Mouse (Mus musculus) lung, embryonic 16.5 days (tissue): Measurements from ENCODE around the gene Itga3. TPM values are rescaled to one million over a fixed set of nuclear protein-coding genes. Genes with fewer than 3 reads are reported as not detected.

Experiments
- ATAC-seq: fragments of 200-750 bp; cut with Nextera tagmentation; 2 replicates; pipeline ENCODE4 v1.8.0; 2017; ENCODE audit warnings: low read depth, mild to moderate bottlenecking, moderate library complexity
- H3K27ac ChIP-seq: fragments of 300-500 bp; sonication (generic); 2 replicates; pipeline ENCODE4 v1.5.1; 2014; ENCODE audit warnings: mild to moderate bottlenecking, control low read depth, low read length
- H3K27me3 ChIP-seq: fragments of 300-500 bp; sonication (generic); 2 replicates; pipeline ENCODE4 v1.6.1; 2014; ENCODE audit warnings: low read depth, low read length, mixed read lengths; ENCODE audit not compliant: control insufficient read depth, insufficient read depth
- H3K36me3 ChIP-seq: fragments of 300-500 bp; sonication (generic); 2 replicates; pipeline ENCODE4 v1.6.1; 2014; ENCODE audit warnings: low read length; ENCODE audit not compliant: control insufficient read depth, insufficient read depth
- H3K4me1 ChIP-seq: fragments of 300-500 bp; sonication (generic); replicated peaks from 2 replicates; pipeline ENCODE4 v1.6.1; 2014; ENCODE audit warnings: low read length, mixed read lengths; ENCODE audit not compliant: control insufficient read depth, insufficient read depth
- H3K4me2 ChIP-seq: fragments of 300-500 bp; sonication (generic); 2 replicates; pipeline ENCODE4 v1.6.1; 2014; ENCODE audit warnings: low read depth, low read length, control low read depth
- H3K4me3 ChIP-seq: fragments of 300-500 bp; sonication (generic); 2 replicates; pipeline ENCODE4 v1.5.1; 2014; ENCODE audit warnings: mild to moderate bottlenecking, low read length, control low read depth
- H3K9ac ChIP-seq: fragments of 300-500 bp; sonication (generic); 2 replicates; pipeline ENCODE4 v1.6.1; 2014; ENCODE audit warnings: low read length, control low read depth
- H3K9me3 ChIP-seq: fragments of 300-500 bp; sonication (generic); 2 replicates; pipeline ENCODE4 v1.6.1; 2016; ENCODE audit warnings: low read length; ENCODE audit not compliant: control insufficient read depth
- WGBS: fragments of 180-500 bp; shearing (Covaris S2); extraction: QIAGEN DNeasy Blood & Tissue Kit; methylation state at CpG from one replicate; pipeline ENCODE4 v1.1.7; 2014; 5-methylcytosine and 5-hydroxymethylcytosine counted together
- polyA plus RNA-seq: library from polyadenylated mRNA; unstranded; fragments of >200 nt; fragmentation: Nextera tagmentation; extraction: Ambion mirVana; gene quantifications from 2 replicates; pipeline ENCODE4 v1.2.1, GENCODE M21; 2015

The Itga3 gene
- polyA plus RNA-seq, 1 experiment from 2014 or later: 23.3 TPM

DNA sequence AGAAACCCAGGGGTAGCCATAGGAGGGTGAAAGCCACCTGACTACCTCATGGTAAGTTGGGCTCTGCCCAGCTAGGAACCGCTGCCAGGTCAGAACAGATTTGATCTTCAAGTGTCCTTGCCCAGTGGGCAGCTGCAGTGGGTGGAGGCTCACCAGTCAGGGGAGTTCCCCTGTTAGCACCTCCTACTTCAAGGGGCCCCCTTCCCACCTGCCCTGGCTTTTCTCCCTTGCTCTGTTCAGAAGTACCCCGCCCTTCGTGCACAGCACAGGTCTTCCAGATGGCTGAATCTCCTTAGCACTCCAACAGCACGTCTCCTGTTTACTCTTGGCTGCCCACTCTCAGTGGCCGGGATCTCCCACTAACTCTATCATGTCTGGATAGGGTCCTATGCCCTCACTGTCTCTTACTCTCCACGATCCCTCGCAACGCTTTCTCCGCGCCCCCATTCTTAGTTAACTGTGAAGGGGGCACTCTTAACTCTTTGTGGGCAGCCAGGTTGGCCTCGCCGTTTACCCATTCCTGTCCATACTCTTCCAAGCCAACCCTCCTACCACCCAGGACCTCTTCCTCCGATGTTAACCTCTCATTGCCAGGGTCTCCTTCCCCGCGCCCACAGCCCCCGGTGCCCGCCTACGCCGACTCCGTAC is 36.0 kb downstream of the Itga3 start:
- Histone ChIP-seq H3K9me3 (no peaks in the 10 kb centered on the region), H3K4me1 (peaks cover 14% of the 10 kb centered on the region), H3K27ac (peak overlapping the region; percentile 84), H3K4me3 (peak overlapping the region; percentile 70), H3K27me3 (no peaks in the 10 kb centered on the region), H3K9ac (peak overlapping the region; percentile 83), H3K4me2 (peak overlapping the region; percentile 57), H3K36me3 (peaks cover 10% of the 10 kb centered on the region; the same call in 1 of the 2 replicates)
- 1% methylated on average over 20 of the region's 20 CpGs for WGBS
- peak; percentile 65 for ATAC-seq

DNA sequence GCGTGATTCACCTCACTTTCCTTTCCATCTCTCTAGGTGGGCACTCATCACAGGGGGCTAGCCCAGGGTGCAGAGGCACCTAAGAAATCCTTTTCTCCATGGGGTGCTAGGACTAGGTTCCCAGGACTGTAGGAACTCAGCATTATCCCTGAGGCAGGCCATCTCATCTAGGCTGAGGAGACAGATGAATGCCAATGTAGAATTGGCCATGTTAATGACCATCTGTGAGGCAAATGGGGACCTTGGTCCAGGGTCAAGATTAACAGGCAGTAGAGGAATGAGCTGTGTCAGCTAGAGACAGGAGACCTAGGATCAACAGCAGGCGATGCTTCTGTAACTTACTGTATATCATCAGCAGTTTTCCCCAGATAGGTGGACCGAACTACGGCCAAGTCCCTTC is 36.8 kb downstream of the Itga3 start:
- no peak for ATAC-seq
- Histone ChIP-seq H3K4me2 (peak overlapping the region; percentile 57), H3K4me1 (peaks cover 17% of the 10 kb centered on the region), H3K27ac (no peak overlapping the region), H3K9ac (peak overlapping the region; percentile 83; the same call in 1 of the 2 replicates), H3K9me3 (no peaks in the 10 kb centered on the region), H3K36me3 (peaks cover 10% of the 10 kb centered on the region; the same call in 1 of the 2 replicates), H3K27me3 (no peaks in the 10 kb centered on the region), H3K4me3 (peak overlapping the region; percentile 70; the same call in 1 of the 2 replicates)
- WGBS: 75% methylated on average over 4 of the region's 4 CpGs

DNA sequence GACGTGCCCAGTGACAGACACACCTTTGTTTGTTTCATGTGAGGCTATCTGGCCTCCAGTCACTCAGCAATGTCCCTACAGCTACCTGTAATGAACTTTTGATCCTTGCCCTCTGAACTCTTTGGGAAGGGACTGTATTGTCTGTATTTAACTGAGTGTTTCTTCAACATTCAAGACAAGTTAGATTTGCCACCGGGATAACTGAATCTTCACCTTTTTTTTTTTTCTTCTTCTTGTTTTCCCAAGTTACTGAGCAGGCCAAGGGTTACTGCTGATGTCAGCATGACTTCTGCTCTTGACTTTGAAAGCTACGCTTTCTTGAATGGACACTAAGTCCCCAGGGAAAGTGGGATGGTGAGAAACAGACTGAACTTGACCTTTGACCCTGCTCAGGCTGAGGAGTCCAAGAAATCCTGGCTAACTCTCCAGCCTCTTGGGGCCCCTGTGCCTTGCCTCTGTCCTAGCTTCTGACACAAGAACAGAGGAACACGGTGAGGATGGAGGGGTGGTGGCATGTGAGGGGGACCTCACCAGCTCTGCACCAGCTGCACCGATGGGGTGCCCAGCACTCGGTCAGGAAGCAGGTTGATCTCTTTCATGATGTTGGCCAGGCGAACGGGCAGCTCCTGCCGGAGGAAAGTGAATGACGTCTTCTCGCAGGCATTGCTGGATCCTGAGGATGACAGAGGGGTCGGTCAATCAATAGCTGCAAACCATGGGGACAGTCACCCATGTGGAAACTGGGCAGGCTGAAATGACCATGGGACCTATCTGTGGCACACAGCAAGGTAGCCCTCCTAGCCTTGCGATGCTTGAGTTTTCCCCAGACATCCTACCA is 37.6 kb downstream of the Itga3 start:
- no peak overlapping the region for H3K4me2 ChIP-seq
- H3K27me3 ChIP-seq: no peaks in the 10 kb centered on the region
- WGBS: 76% methylated on average over 13 of the region's 13 CpGs
- peaks cover 23% of the 10 kb centered on the region for H3K4me1 ChIP-seq
- no peaks in the 10 kb centered on the region for H3K9me3 ChIP-seq
- no peak overlapping the region for H3K9ac ChIP-seq
- H3K27ac ChIP-seq: no peak overlapping the region
- H3K36me3 ChIP-seq: peaks cover 10% of the 10 kb centered on the region; the same call in 1 of the 2 replicates
- no peak for ATAC-seq
- H3K4me3 ChIP-seq: no peak overlapping the region

DNA sequence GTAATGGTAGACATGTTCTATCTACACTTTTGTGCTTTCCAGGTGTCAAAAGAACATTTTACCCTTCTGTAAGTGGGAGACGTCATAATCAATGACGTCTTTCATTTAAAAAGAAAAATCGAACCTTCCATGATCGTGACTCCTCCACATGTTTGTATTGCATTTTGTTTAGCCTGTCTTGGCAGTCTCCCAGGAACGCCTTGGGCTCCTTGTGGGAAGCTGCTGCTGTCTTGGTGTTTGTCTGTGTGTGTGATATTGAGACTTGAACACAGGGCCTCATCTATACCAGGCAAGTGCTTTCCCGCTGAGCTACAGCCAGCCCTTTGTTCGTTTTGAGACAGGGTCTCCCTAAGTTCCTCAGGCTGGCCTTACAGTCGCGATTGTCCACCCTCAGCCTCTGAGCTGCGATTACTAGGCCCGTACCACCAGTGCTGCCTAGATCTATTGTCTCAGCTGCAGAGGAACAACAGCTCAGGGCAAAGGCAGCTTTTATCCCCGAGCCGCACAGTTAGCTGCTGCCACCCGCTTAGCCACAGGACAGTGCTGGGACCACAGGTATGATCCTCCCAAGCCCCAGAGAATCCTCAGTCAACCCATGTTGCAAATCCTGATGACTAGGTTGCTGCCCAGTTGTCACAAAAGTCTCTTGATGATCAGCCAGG is 38.3 kb downstream of the Itga3 start:
- WGBS: 67% methylated on average over 14 of the region's 14 CpGs
- Histone ChIP-seq H3K27me3 (no peaks in the 10 kb centered on the region), H3K27ac (no peak overlapping the region), H3K9ac (no peak overlapping the region), H3K36me3 (peaks cover 10% of the 10 kb centered on the region; the same call in 1 of the 2 replicates), H3K4me1 (peaks cover 27% of the 10 kb centered on the region), H3K9me3 (no peaks in the 10 kb centered on the region), H3K4me3 (no peak overlapping the region), H3K4me2 (no peak overlapping the region)
- no peak for ATAC-seq

GRCm38 (mm10) chr11:95037306-95037705 is 39.3 kb downstream of the Itga3 start:
- H3K36me3 ChIP-seq: peaks cover 10% of the 10 kb centered on the region; the same call in 1 of the 2 replicates
- no peak overlapping the region for H3K4me3 ChIP-seq
- no peaks in the 10 kb centered on the region for H3K9me3 ChIP-seq
- H3K4me1 ChIP-seq: peaks cover 30% of the 10 kb centered on the region
- no peak overlapping the region for H3K27ac ChIP-seq
- whole genome bisulfite sequencing: 56% methylated on average over 6 of the region's 6 CpGs
- no peaks in the 10 kb centered on the region for H3K27me3 ChIP-seq
- H3K4me2 ChIP-seq: no peak overlapping the region
- ATAC-seq: no peak
- no peak overlapping the region for H3K9ac ChIP-seq

DNA sequence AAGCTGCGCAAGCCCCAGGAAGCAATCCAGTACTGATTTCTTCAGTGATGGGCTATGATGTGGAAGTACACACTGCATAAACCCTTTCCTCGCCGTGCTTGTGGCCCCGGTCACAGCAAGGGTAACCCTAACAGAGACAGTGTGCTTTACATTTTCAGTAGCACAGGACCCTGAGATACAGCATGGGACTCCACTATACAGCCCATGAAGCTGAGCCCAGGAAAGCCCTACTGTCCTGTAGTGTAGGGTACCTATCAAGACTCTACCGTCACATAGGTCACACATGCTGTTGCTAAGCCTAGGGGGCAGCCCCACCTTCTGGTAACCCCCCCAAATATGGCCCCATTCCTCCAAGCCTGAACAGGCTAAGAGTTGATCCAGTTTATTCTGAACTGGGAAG is 40.1 kb downstream of the Itga3 start:
- Histone ChIP-seq H3K4me1 (peaks cover 25% of the 10 kb centered on the region), H3K4me3 (no peak overlapping the region), H3K27me3 (no peaks in the 10 kb centered on the region), H3K27ac (no peak overlapping the region), H3K9ac (no peak overlapping the region), H3K4me2 (no peak overlapping the region), H3K9me3 (no peaks in the 10 kb centered on the region), H3K36me3 (peaks cover 10% of the 10 kb centered on the region; the same call in 1 of the 2 replicates)
- no peak for ATAC-seq
- 95% methylated on average over 5 of the region's 5 CpGs for WGBS

DNA sequence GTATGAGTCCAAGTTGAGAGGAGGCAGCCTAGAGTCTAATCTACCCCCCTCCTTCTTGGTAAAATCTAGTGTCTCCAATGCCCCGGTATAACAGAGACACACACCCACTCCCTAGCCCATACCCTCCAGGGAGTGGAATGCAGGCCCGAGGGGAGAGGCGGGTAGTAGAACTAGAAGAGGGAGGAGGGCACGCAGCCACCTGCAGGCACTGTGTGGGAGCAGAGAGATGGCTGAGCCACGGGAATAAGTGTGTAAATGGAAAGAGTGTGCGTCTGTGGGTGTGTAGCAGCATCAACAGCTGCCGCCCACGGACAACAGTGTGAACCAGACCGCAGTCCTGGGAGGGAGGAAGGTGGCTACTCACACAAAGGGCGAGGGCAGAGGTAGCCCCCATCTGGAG is 41.7 kb downstream of the Itga3 start:
- Histone ChIP-seq H3K4me3 (no peak overlapping the region), H3K27ac (no peak overlapping the region), H3K36me3 (peaks cover 10% of the 10 kb centered on the region; the same call in 1 of the 2 replicates), H3K9me3 (no peaks in the 10 kb centered on the region), H3K4me2 (no peak overlapping the region), H3K27me3 (no peaks in the 10 kb centered on the region), H3K4me1 (peaks cover 18% of the 10 kb centered on the region), H3K9ac (0 out of 2 replicates have a peak overlapping the region, but pooled peaks have one; percentile 5)
- 59% methylated on average over 10 of the region's 10 CpGs for WGBS
- ATAC-seq: peak; percentile 58

DNA sequence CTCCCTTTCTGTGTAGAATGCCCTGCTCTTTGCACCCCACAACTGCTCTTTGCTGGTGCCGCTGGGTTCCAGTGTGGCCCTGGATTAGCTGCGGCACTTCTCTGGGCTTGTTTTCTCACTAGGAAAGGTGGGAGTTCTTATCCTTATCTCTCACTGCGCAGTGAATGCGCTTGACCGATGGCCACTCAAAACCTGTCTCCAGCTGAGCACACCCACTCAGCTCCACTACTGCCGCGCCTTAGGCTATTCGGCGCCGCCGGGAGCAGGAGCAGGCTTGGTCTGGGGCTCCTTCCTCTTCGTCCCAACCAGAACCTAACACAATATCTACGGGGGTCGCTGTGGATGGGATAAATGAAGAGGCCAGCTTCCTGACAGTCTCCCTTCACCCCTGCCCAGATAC is 43.0 kb downstream of the Itga3 start:
- 0 out of 2 replicates have a peak overlapping the region, but pooled peaks have one; percentile 14 for H3K4me2 ChIP-seq
- peak overlapping the region; percentile 47; the same call in 1 of the 2 replicates for H3K27ac ChIP-seq
- no peaks in the 10 kb centered on the region for H3K27me3 ChIP-seq
- peaks cover 4% of the 10 kb centered on the region; the same call in 1 of the 2 replicates for H3K36me3 ChIP-seq
- no peak overlapping the region for H3K9ac ChIP-seq
- ATAC-seq: peak; percentile 49; the same call in 1 of the 2 replicates
- 35% methylated on average over 14 of the region's 14 CpGs for WGBS
- peaks cover 16% of the 10 kb centered on the region; the same call in 1 of the 2 replicates for H3K4me1 ChIP-seq
- no peak overlapping the region for H3K4me3 ChIP-seq
- H3K9me3 ChIP-seq: no peaks in the 10 kb centered on the region
